Mouse (Mus musculus) liver, embryonic 16.5 days (tissue): ENCODE data around the gene Ranbp17. TPM values are rescaled to one million over a fixed set of nuclear protein-coding genes. Genes with fewer than 3 reads are reported as not detected.

Experiments used
- ATAC-seq: fragments of 200-750 bp; cut with Nextera tagmentation; 2 replicates; pipeline ENCODE4 v1.8.0; 2017; ENCODE audit warnings: low read depth, mild to moderate bottlenecking, moderate number of reproducible peaks, moderate library complexity
- H3K27ac ChIP-seq: fragments of 300-500 bp; sonication (generic); 2 replicates; pipeline ENCODE4 v1.5.1; 2014; ENCODE audit warnings: mild to moderate bottlenecking, low read length
- H3K27me3 ChIP-seq: fragments of 300-500 bp; sonication (generic); 2 replicates; pipeline ENCODE4 v1.6.1; 2014; ENCODE audit warnings: low read depth, low read length, mixed read lengths; ENCODE audit not compliant: control insufficient read depth, insufficient read depth
- H3K36me3 ChIP-seq: fragments of 300-500 bp; sonication (generic); 2 replicates; pipeline ENCODE4 v1.6.1; 2014; ENCODE audit warnings: mild to moderate bottlenecking; ENCODE audit not compliant: control insufficient read depth, insufficient read depth
- H3K4me1 ChIP-seq: fragments of 300-500 bp; sonication (generic); 2 replicates; pipeline ENCODE4 v1.6.1; 2014; ENCODE audit warnings: low read depth, low read length, mixed read lengths; ENCODE audit not compliant: control insufficient read depth
- H3K4me2 ChIP-seq: fragments of 300-500 bp; sonication (generic); 2 replicates; pipeline ENCODE4 v1.6.1; 2014; ENCODE audit warnings: low read depth, low read length, mixed read lengths
- H3K4me3 ChIP-seq: fragments of 300-500 bp; sonication (generic); 2 replicates; pipeline ENCODE4 v1.5.1; 2014; ENCODE audit warnings: low read depth, mild to moderate bottlenecking, low read length
- H3K9ac ChIP-seq: fragments of 300-500 bp; sonication (generic); 2 replicates; pipeline ENCODE4 v1.6.1; 2014; ENCODE audit warnings: low read depth, low read length
- H3K9me3 ChIP-seq: fragments of 300-500 bp; sonication (generic); replicated peaks from 2 replicates; pipeline ENCODE4 v1.6.1; 2016; ENCODE audit warnings: low read length; ENCODE audit not compliant: control insufficient read depth
- WGBS: fragments of 180-500 bp; shearing (Covaris S2); extraction: QIAGEN DNeasy Blood & Tissue Kit; methylation state at CpG from one replicate; pipeline ENCODE4 v1.1.7; 2014; ENCODE audit not compliant: insufficient replicate concordance; 5-methylcytosine and 5-hydroxymethylcytosine counted together
- polyA plus RNA-seq: library from polyadenylated mRNA; unstranded; fragments of >200 nt; fragmentation: Nextera tagmentation; extraction: Ambion mirVana; gene quantifications from 2 replicates; pipeline ENCODE4 v1.2.1, GENCODE M21; 2015

Ranbp17 gene
- polyA plus RNA-seq, 1 experiment from 2014 or later = 3.2 TPM

GRCm38 (mm10) chr11:33204966-33205365 lies 308.6 kb downstream of the Ranbp17 start:
- peaks cover 2% of the 10 kb centered on the region for H3K4me1 ChIP-seq
- H3K36me3 ChIP-seq = no peaks in the 10 kb centered on the region
- WGBS = 14% methylated on average over 3 of the region's 3 CpGs
- H3K27me3 ChIP-seq = peaks cover 77% of the 10 kb centered on the region
- no peak for ATAC-seq
- no peak overlapping the region for H3K9ac ChIP-seq
- H3K4me3 ChIP-seq = no peak overlapping the region
- no peak overlapping the region for H3K4me2 ChIP-seq
- no peaks in the 10 kb centered on the region for H3K9me3 ChIP-seq
- no peak overlapping the region for H3K27ac ChIP-seq

GRCm38 (mm10) chr11:33204329-33204705 lies 309.2 kb downstream of the Ranbp17 start:
- no peak overlapping the region for H3K4me2 ChIP-seq
- no peaks in the 10 kb centered on the region for H3K36me3 ChIP-seq
- H3K9ac ChIP-seq = no peak overlapping the region
- H3K27ac ChIP-seq = no peak overlapping the region
- no peaks in the 10 kb centered on the region for H3K9me3 ChIP-seq
- H3K27me3 ChIP-seq = peaks cover 84% of the 10 kb centered on the region
- H3K4me1 ChIP-seq = peaks cover 2% of the 10 kb centered on the region
- no peak for ATAC-seq
- no peak overlapping the region for H3K4me3 ChIP-seq
- under 1% methylated on average over 18 of the region's 18 CpGs for WGBS

- Histone ChIP-seq H3K4me1 (peaks cover 2% of the 10 kb centered on the region), H3K27ac (no peak within 1 kb of the TSS), H3K27me3 (peaks cover 90% of the 10 kb centered on the region), H3K9ac (no peak within 1 kb of the TSS), H3K4me3 (peak within 1 kb of the TSS; percentile 1; the same call in 1 of the 2 replicates), H3K36me3 (no peaks in the 10 kb centered on the region), H3K9me3 (no peaks in the 10 kb centered on the region), H3K4me2 (0 out of 2 replicates have a peak within 1 kb of the TSS, but pooled peaks have one; percentile 9)
- ATAC-seq = no peak
- 1% methylated on average over 78 of the region's 81 CpGs for WGBS
Observed at GRCm38 (mm10) chr11:33203383-33204328, 309.9 kb downstream of the Ranbp17 start, which contains the start of gene Tlx3. Gene Tlx3, minus strand, starts transcription at chr11:33203589.

GRCm38 (mm10) chr11:33202972-33203371 lies 310.6 kb downstream of the Ranbp17 start:
- Histone ChIP-seq H3K27me3 (peaks cover 97% of the 10 kb centered on the region), H3K9ac (no peak overlapping the region), H3K4me1 (peaks cover 2% of the 10 kb centered on the region), H3K27ac (no peak overlapping the region), H3K9me3 (no peaks in the 10 kb centered on the region), H3K36me3 (no peaks in the 10 kb centered on the region), H3K4me3 (peak overlapping the region; percentile 1; the same call in 1 of the 2 replicates), H3K4me2 (0 out of 2 replicates have a peak overlapping the region, but pooled peaks have one; percentile 9)
- ATAC-seq = no peak
- 1% methylated on average over 41 of the region's 47 CpGs for whole genome bisulfite sequencing

GRCm38 (mm10) chr11:33202296-33202695 lies 311.2 kb downstream of the Ranbp17 start:
- Histone ChIP-seq H3K4me3 (no peak overlapping the region), H3K27ac (no peak overlapping the region), H3K9me3 (no peaks in the 10 kb centered on the region), H3K4me1 (peaks cover 2% of the 10 kb centered on the region), H3K27me3 (peaks cover 99% of the 10 kb centered on the region), H3K9ac (no peak overlapping the region), H3K36me3 (no peaks in the 10 kb centered on the region), H3K4me2 (no peak overlapping the region)
- 1% methylated on average over 37 of the region's 37 CpGs for WGBS
- no peak for ATAC-seq

GRCm38 (mm10) chr11:33201626-33202010 lies 311.9 kb downstream of the Ranbp17 start:
- Histone ChIP-seq H3K36me3 (no peaks in the 10 kb centered on the region), H3K4me1 (peaks cover 2% of the 10 kb centered on the region), H3K9ac (no peak overlapping the region), H3K27ac (no peak overlapping the region), H3K9me3 (no peaks in the 10 kb centered on the region), H3K4me2 (no peak overlapping the region), H3K4me3 (no peak overlapping the region), H3K27me3 (peaks cover 100% of the 10 kb centered on the region)
- ATAC-seq = no peak
- 2% methylated on average over 19 of the region's 19 CpGs for WGBS

GRCm38 (mm10) chr11:33200764-33201625 lies 312.6 kb downstream of the Ranbp17 start:
- no peaks in the 10 kb centered on the region for H3K36me3 ChIP-seq
- H3K9me3 ChIP-seq = no peaks in the 10 kb centered on the region
- peak overlapping the region; percentile 18; the same call in 1 of the 2 replicates for H3K4me3 ChIP-seq
- no peak overlapping the region for H3K27ac ChIP-seq
- peaks cover 100% of the 10 kb centered on the region for H3K27me3 ChIP-seq
- peaks cover 2% of the 10 kb centered on the region for H3K4me1 ChIP-seq
- H3K4me2 ChIP-seq = peak overlapping the region; percentile 27; the same call in 1 of the 2 replicates
- ATAC-seq = no peak
- under 1% methylated on average over 76 of the region's 76 CpGs for WGBS
- H3K9ac ChIP-seq = no peak overlapping the region

GRCm38 (mm10) chr11:33199906-33200763 lies 313.4 kb downstream of the Ranbp17 start:
- peaks cover 2% of the 10 kb centered on the region for H3K4me1 ChIP-seq
- H3K4me3 ChIP-seq = peak overlapping the region; percentile 1; the same call in 1 of the 2 replicates
- H3K9me3 ChIP-seq = no peaks in the 10 kb centered on the region
- H3K27me3 ChIP-seq = peaks cover 100% of the 10 kb centered on the region
- ATAC-seq = no peak
- WGBS = under 1% methylated on average over 45 of the region's 45 CpGs
- H3K27ac ChIP-seq = no peak overlapping the region
- no peak overlapping the region for H3K9ac ChIP-seq
- H3K36me3 ChIP-seq = no peaks in the 10 kb centered on the region
- peak overlapping the region; percentile 27; the same call in 1 of the 2 replicates for H3K4me2 ChIP-seq
